Mouse (Mus musculus) layer of hippocampus, adult 8-10 months (tissue): ENCODE measurements around the gene Rpp25l. TPM values are rescaled to one million over a fixed set of nuclear protein-coding genes. Genes with fewer than 3 reads are reported as not detected.

Source experiments
- DNase-seq, 2 experiments: peaks; one replicate each; pipeline ENCODE4 v3.0.0; 2022; ENCODE audit warnings: low spot score in 2 of 2
- total RNA-seq, 4 experiments: library from RNA; stranded (reverse); gene quantifications; 2 replicates each; pipeline ENCODE4 v1.2.4; 2022

Rpp25l gene
- total RNA-seq, 4 experiments from 2014 or later, result 25.7 to 31.7 (median 30.2) TPM

DNA sequence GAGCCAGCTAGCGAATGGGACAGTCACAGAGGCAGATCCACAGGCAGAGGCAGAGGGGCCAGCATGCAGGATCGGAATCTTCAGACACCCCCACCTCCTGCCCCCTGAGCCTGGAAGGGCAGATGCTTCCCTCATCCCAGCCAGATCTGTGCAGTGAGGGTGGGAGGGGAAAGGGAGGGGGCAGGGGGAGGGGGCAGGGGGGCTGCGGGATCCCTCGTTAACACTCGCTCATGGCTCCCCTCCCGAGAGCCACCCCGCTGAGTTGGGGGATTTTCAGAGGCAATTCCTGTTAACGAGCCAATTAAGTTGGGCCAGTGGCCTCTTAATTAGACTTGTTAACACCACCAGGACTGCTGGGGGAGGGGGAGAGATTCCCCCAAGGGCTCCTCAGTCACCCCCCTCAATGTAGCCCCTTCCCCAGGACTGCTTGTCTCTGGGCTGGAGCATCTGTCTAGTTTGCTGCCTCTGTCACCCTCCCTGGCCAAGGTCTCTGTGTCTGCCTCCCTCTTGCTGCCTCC lies 41.3 kb downstream of the Rpp25l start:
- DNase-seq, result no peak

DNA sequence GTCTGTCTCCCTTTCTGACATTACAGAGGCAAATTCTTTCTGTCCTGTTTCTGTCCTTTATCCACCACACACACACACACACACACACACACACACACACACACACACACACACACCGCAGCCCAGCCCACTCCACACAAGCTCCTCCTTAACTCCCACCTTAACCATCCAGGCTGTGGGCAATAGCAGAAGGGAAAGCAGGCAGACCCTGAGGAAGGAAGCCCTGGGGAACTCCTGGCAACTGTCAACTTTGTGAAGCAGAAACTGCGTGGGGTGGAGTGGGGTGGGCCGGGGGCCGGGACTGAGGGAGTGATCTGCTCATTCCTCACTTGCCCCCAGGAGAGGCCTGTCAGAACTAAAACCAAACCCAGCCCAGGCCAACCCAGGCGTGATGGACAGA lies 41.8 kb downstream of the Rpp25l start:
- DNase-seq, result no peak

DNA sequence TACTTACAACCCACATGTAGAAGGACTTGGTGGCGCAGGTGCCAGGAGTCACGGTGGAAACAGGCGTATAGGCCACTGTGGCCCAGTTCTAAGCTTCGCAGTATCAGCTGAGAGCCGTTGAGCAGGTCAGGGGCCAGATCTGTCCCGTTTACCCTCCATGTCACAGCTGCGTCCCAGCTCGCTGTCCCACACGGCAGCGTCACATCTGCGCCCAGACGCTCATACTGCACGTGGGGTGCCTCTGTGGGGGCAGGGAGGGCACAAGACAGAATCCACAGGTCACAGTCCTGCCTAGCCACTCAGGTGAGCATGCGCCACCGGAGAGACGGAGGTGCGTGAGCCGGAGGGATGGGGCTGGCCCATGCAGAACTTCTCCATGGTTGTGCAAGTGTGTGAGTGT lies 42.5 kb downstream of the Rpp25l start:
- DNase-seq, result no peak

DNA sequence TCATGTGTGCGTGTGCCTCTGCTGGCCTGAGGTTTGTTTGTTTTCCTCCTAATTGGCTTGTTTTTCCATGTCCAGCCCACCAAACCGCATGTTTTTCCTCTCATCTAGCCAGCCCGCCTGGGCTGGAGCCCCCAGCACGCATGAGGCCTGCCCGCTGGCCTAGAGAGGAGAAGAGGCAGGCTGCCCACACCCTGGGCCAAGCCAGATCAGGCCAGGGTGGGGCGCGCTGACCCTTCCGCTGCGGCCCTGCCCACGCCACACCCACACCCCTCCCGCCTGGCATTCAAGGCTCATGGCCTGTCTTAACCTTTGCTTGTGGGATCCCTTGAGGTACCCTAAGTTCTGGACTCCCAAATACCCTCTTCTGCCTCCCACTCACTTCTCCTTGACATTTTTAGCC lies 46.7 kb downstream of the Rpp25l start:
- no peak for DNase-seq

DNA sequence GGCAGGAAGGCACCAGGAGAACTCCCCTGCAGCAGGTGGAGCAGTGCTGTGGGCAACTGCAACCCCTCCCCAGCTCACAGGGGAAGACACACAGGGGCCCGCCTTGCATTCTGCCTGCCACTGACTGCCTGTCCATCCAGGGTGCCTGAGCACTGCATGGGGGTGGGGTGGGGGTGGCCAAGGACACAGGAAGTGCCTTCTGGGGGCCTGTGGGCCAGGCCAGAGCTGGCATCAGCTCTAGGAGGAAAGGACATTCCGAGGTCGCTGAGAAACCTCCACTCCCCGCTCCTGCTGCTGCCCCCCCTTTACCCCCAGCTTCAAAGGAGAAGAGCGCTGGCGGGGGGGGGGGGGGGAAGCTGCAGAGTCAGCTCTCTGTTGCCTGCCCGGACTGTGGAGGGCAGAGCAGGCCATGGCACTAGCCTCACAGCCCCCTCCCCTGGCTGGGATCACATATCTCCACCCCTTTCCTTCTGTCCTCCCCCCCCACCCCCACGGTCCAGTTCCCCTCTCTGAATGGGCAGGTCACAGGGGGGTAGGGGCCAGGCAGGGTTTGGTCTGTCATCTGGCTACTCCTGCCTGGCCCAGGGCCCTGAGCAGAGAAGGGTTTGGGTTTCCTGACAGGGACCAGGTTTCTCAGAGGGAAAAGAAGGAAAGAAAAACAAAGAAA lies 48.2 kb downstream of the Rpp25l start:
- no peak for DNase-seq

DNA sequence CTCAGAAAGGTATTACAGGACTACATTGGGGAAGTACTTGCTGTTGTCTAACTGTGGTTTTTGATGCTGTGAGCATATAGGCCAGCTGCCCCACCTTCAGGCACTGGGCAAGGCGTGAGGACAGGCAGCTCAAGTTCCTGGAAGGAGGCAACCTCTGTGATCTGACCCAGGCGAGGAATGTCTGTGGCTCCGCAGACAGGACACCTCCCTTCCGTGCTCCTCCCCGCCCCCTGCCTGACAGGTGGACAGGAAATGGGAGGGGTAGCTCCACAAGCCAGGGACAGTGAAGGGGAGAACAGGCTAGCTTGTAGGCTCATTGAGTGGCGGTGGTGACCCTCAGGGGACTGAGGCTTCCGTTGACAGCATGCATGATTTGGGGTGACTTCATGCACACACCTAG lies 48.8 kb downstream of the Rpp25l start:
- DNase-seq, result no peak

DNA sequence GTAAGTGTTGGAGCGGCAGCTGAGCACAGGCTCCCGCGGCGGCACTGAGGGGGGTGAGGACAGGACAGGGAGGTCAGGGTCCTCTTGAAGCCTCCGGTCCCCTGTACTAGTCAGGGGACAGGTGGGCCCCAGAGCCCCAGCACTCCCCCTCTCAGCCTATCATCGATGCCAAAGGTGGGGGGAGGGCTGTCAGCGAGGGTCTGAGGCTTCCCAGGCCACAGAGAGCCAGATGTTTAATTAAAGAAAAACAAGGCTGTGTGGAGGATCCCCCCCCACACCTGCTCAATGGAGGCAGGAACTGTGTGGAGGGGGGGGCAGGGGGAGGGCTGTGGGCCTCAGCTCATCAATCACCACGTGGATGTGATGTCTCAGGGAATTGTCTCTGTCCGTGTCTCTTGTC lies 49.7 kb downstream of the Rpp25l start:
- DNase-seq, result no peak

DNA sequence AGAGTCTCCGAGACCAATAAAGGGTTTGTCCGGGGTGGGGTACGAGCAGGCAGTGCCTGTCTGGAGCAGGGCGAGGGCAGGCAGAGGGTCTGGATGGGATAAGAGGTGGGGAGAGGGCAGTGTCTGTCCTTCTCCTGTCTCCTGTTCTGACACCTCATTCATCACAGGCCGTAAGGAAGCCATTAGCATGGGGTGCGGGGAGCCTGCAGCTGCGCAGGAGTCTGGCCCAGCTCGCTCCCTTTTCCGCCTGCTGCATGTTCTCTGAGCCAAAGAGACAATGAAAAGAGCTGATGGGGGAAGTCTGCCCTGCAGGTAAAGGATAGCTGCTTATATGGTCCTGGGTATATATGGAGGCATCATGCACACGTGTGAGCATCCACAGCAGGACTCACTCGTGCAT lies 50.6 kb downstream of the Rpp25l start:
- no peak for DNase-seq

Other genes with a start within 250 kb of the Rpp25l start
- 1 to 10 TPM in 3 of 4 experiments, under 1 TPM in 1; 0.97 to 1.9 (median 1.7) TPM for gene Kif24, start 248.6 kb downstream of the Rpp25l start, total RNA-seq
- gene Nudt2, start 248.4 kb downstream of the Rpp25l start, total RNA-seq, result 10 to 100 TPM; 26.1 to 31.0 (median 29.8) TPM
- 10 to 100 TPM; 19.3 to 32.8 (median 26.6) TPM for gene AI464131, start 210.5 kb downstream of the Rpp25l start, total RNA-seq
- 1 to 10 TPM; 3.2 to 5.0 (median 4.6) TPM for gene 1110017D15Rik, start 196.2 kb downstream of the Rpp25l start, total RNA-seq
- gene Fam219a, start 144.0 kb downstream of the Rpp25l start, total RNA-seq, result 100 to 1,000 TPM; 152 to 178 (median 165) TPM
- gene Dnaic1, start 143.8 kb downstream of the Rpp25l start, total RNA-seq, result 1 to 10 TPM; 3.6 to 8.4 (median 5.9) TPM
- gene Enho, start 73.2 kb downstream of the Rpp25l start, total RNA-seq, result 10 to 100 TPM; 51.7 to 56.4 (median 54.1) TPM
- 10 to 100 TPM; 84.3 to 93.9 (median 90.2) TPM for gene Cntfr, start 16.4 kb downstream of the Rpp25l start, total RNA-seq
- 10 to 100 TPM; 39.9 to 44.4 (median 41.6) TPM for gene Il11ra1, start 13.5 kb downstream of the Rpp25l start, total RNA-seq
- 100 to 1,000 TPM; 141 to 156 (median 152) TPM for gene Dctn3, start 9.6 kb upstream of the Rpp25l start, total RNA-seq
- gene Arid3c, start 17.6 kb upstream of the Rpp25l start, total RNA-seq, result not detected
- gene Galt, start 41.7 kb upstream of the Rpp25l start, total RNA-seq, result 10 to 100 TPM; 52.0 to 67.1 (median 53.6) TPM
- gene Sigmar1, start 42.6 kb upstream of the Rpp25l start, total RNA-seq, result 10 to 100 TPM; 37.7 to 46.8 (median 40.6) TPM
- 100 to 1,000 TPM; 121 to 139 (median 130) TPM for gene Ccl27a, start 60.7 kb upstream of the Rpp25l start, total RNA-seq
- not detected for gene Gm21541, start 190.1 kb upstream of the Rpp25l start, total RNA-seq
- gene Gm20878, start 228.0 kb upstream of the Rpp25l start, total RNA-seq, result 10 to 100 TPM; 17.6 to 29.5 (median 18.1) TPM